Mouse (Mus musculus): ENCODE measurements around the gene Gm49510. TPM values are rescaled to one million over a fixed set of nuclear protein-coding genes. Genes with fewer than 3 reads are reported as not detected.
A peak's percentile ranks its signal among the peaks of the same experiment; 100 is the strongest.

Gm49510 gene
- polyA plus RNA-seq, 1 experiment = 0.12 TPM

DNA sequence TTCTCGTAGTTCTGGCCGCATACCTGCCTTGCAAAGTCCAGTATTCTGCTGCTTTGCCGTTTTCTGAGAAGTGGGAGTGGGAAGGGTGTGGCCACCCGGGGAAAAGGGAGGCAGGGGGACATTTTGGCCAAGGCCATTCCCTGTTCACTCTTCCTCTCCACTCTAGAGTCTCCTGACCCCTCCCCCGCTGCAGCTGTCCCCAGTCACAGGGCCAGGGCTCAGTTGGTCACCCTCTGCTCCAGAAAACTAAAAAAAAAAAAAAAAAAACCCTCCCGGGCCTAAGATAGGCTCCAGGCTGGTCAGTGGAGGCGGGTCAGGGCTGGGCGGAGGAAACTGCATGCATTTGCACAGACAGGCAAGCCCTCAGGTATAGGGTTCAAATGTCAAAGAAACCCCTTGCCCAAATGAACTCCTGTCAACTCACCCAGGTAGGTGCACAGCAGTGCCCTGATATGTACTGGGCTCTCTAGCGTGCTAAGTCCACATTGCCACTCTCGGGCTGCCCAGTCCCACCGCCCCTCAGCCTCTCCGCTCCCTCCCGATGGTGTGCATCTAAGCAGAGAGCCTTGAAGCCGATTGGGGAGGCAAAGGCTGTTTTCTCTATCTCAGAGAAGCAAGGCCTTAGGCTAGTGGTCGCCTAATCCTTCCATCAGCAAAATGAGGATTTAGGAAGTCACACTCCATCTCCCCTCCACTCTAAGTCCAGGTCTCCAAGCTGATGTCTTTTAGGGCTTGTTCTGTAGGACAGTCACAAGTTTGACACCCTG, 27.7 kb downstream of the Gm49510 start:
- H3K27ac ChIP-seq (ENCODE audit: insufficient read depth, low read length) = peak overlapping the region; percentile 91
- H3K27me3 ChIP-seq (ENCODE audit: control insufficient read depth, insufficient read depth, low read length) = no peaks in the 10 kb centered on the region
- peak overlapping the region; percentile 77 for H3K4me3 ChIP-seq (ENCODE audit: extremely low read depth, insufficient read depth, insufficient read length)
- peaks cover 31% of the 10 kb centered on the region; the same call in 1 of the 2 replicates for H3K4me1 ChIP-seq (ENCODE audit: control insufficient read depth, insufficient read depth, insufficient read length)
- H3K36me3 ChIP-seq (ENCODE audit: control insufficient read depth, insufficient read depth, low read length) = no peaks in the 10 kb centered on the region
- WGBS = 19% methylated on average over 15 of the region's 15 CpGs
- TF ChIP-seq POLR2A (IDR thresholded peaks at IDR 0.05; ENCODE audit: low read depth, low read length) (no peak), CTCF (IDR thresholded peaks at IDR 0.05; ENCODE audit: extremely low read depth, insufficient read depth, insufficient read length, insufficient replicate concordance) (no peak)
- no peak for DNase-seq (ENCODE audit: low read depth in 1 of 2, low spot score in 2 of 2)

DNA sequence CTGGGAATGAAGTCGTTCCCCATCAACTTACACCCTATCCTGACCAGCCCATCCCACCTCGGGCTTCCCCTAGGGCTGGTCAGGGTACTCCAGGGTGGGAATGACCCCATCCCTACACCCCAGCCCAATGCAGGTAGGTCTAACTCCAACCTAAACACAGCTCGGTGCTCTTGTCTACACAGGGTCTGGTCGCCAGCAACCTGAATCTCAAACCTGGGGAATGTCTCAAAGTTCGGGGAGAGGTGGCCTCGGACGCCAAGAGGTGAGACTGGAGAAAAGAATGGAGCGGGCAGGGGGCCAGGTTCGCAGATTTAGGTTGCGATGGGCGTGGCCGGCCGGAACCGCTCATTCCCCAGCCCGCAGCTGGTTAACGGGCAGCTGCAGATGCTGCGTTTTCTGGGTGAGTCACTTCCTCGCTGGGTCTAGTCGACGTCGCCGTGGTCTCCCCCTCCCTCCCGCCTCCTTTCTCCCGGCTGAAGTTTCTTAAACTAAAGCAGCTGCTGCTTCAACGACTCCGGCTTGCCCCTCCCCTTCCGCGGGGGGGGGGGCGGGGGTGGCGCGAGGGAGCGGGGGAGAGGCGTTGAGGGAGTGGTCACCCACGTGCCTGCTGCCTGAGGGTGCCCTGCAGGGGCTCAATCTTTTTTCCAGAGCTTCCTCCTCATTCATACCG, 28.5 kb downstream of the Gm49510 start:
- Histone ChIP-seq H3K4me3 (ENCODE audit: extremely low read depth, insufficient read depth, insufficient read length) (peak overlapping the region; percentile 77), H3K4me1 (ENCODE audit: control insufficient read depth, insufficient read depth, insufficient read length) (peaks cover 27% of the 10 kb centered on the region; the same call in 1 of the 2 replicates), H3K36me3 (ENCODE audit: control insufficient read depth, insufficient read depth, low read length) (no peaks in the 10 kb centered on the region), H3K27me3 (ENCODE audit: control insufficient read depth, insufficient read depth, low read length) (no peaks in the 10 kb centered on the region), H3K27ac (ENCODE audit: insufficient read depth, low read length) (peak overlapping the region; percentile 91)
- peak; percentile 83 to 84 for DNase-seq (ENCODE audit: low read depth in 1 of 2, low spot score in 2 of 2)
- TF ChIP-seq CTCF (IDR thresholded peaks at IDR 0.05; ENCODE audit: extremely low read depth, insufficient read depth, insufficient read length, insufficient replicate concordance) (no peak), POLR2A (IDR thresholded peaks at IDR 0.05; ENCODE audit: low read depth, low read length) (peak; percentile 23; the same call in 1 of the 2 replicates)
- WGBS = under 1% methylated on average over 33 of the region's 35 CpGs

DNA sequence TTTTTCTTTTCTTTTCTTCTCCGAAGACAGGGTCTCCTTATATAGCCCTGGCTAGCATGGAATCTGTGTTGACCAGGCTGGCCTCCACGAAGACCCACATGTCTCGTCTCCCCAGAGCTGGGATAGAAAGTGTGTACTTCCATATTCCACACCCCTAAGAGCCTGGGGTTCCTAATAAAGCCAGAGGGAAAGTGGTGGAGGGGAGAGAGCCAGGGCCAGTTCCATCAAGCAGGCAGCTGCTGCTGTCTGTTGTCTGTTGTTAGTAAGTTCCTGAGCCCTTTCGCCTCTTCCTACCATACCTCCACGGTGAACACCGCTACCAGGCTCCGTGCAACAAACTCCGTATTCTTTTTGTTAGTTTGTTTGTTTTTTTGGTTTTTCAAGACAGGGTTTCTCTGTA, 29.1 kb downstream of the Gm49510 start:
- WGBS = 47% methylated on average over 8 of the region's 8 CpGs
- H3K4me3 ChIP-seq (ENCODE audit: extremely low read depth, insufficient read depth, insufficient read length) = no peak overlapping the region

DNA sequence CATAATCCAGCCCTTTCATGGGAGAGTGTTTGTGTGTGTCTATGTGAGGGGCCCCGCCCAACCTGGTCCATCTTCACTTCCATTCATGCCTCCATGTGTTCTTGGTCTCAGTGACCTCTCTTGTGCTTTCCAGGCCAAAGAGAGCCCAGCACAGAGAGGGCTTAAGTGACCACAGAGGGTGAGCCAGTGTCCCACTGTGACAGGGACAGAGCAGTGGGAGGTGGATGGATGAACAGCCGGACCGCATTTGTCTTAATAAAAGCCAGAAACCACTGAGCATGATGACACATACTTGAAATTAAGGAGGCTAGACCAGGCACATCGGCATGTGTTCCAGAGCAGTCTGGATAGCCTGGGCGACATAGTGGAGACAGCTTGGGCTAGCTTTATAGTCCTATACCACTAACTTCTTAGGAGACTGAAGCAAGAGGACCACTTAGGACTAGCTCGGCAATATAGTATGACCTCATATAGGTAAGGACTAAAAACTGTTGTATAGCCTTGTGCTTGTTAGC, 30.8 kb downstream of the Gm49510 start:
- H3K27ac ChIP-seq (ENCODE audit: insufficient read depth, low read length) = no peak overlapping the region
- 92% methylated on average over 6 of the region's 6 CpGs for WGBS
- H3K4me3 ChIP-seq (ENCODE audit: extremely low read depth, insufficient read depth, insufficient read length) = no peak overlapping the region
- no peaks in the 10 kb centered on the region for H3K36me3 ChIP-seq (ENCODE audit: control insufficient read depth, insufficient read depth, low read length)
- TF ChIP-seq POLR2A (IDR thresholded peaks at IDR 0.05; ENCODE audit: low read depth, low read length) (no peak), CTCF (IDR thresholded peaks at IDR 0.05; ENCODE audit: extremely low read depth, insufficient read depth, insufficient read length, insufficient replicate concordance) (no peak)
- DNase-seq (ENCODE audit: low read depth in 1 of 2, low spot score in 2 of 2) = no peak
- H3K4me1 ChIP-seq (ENCODE audit: control insufficient read depth, insufficient read depth, insufficient read length) = peaks cover 18% of the 10 kb centered on the region; the same call in 1 of the 2 replicates
- H3K27me3 ChIP-seq (ENCODE audit: control insufficient read depth, insufficient read depth, low read length) = no peaks in the 10 kb centered on the region

More for the DNA sequence above, 29.1 kb downstream of the Gm49510 start:
- peak overlapping the region; percentile 61 for H3K27ac ChIP-seq (ENCODE audit: insufficient read depth, low read length)
- no peaks in the 10 kb centered on the region for H3K27me3 ChIP-seq (ENCODE audit: control insufficient read depth, insufficient read depth, low read length)
- H3K36me3 ChIP-seq (ENCODE audit: control insufficient read depth, insufficient read depth, low read length) = no peaks in the 10 kb centered on the region
- peaks cover 21% of the 10 kb centered on the region; the same call in 1 of the 2 replicates for H3K4me1 ChIP-seq (ENCODE audit: control insufficient read depth, insufficient read depth, insufficient read length)
- TF ChIP-seq CTCF (IDR thresholded peaks at IDR 0.05; ENCODE audit: extremely low read depth, insufficient read depth, insufficient read length, insufficient replicate concordance) (no peak), POLR2A (IDR thresholded peaks at IDR 0.05; ENCODE audit: low read depth, low read length) (no peak)
- no peak for DNase-seq (ENCODE audit: low read depth in 1 of 2, low spot score in 2 of 2)

DNA sequence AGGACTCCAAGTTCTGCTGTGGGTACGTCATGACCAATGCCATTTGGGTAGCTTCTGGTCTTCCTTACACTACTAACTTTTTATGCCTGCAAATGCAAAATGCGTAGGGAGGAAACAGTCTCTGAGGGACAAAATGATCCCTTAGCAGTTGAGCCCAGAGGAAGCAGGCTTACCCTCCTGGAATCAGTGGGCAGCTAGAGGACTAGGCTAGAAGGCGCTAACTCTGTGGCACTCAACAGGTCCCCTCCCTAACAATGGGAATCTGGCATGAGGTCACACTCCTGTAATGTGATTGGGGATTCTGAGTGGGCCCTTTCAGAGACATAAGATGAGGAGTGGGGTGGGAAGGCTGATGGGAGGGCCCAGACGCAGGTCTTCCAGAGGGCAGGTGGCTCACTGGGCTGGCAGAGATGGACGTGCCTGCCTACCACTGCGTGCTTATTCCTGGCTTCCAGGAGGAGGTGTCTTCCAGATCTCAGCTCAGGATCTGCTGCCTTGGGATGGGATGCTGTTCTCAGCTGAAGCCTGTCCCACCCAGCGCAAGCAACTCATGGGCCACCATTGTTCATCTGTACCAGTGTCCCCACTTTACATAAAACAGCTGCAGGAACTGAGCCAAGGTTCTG, 31.4 kb downstream of the Gm49510 start:
- peaks cover 12% of the 10 kb centered on the region; the same call in 1 of the 2 replicates for H3K4me1 ChIP-seq (ENCODE audit: control insufficient read depth, insufficient read depth, insufficient read length)
- H3K27ac ChIP-seq (ENCODE audit: insufficient read depth, low read length) = no peak overlapping the region
- no peak for TF ChIP-seq CTCF (IDR thresholded peaks at IDR 0.05; ENCODE audit: extremely low read depth, insufficient read depth, insufficient read length, insufficient replicate concordance)
- DNase-seq (ENCODE audit: low read depth in 1 of 2, low spot score in 2 of 2) = no peak
- WGBS = 96% methylated on average over 7 of the region's 7 CpGs
- no peaks in the 10 kb centered on the region for H3K36me3 ChIP-seq (ENCODE audit: control insufficient read depth, insufficient read depth, low read length)
- H3K27me3 ChIP-seq (ENCODE audit: control insufficient read depth, insufficient read depth, low read length) = no peaks in the 10 kb centered on the region
- H3K4me3 ChIP-seq (ENCODE audit: extremely low read depth, insufficient read depth, insufficient read length) = no peak overlapping the region

DNA sequence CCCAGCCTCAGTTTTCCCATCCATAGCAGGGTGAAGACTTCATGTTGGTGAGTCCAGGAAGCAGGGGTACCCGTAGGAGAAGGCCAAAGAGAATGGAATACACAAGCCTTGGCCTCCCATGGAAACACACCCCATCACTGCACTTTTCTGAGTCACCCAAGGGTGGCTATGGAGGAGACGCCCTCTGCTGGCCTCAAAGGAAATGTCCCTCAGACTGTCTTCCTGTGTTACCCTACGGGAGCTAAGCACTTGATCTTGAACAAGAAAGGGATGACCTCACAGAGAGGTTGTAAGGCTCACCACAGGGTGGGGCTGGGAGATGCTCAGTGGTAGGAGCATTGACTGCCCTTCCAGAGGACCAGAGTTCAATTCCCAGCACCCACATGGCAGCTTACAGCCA, 32.1 kb downstream of the Gm49510 start:
- Histone ChIP-seq H3K36me3 (ENCODE audit: control insufficient read depth, insufficient read depth, low read length) (no peaks in the 10 kb centered on the region), H3K27ac (ENCODE audit: insufficient read depth, low read length) (no peak overlapping the region), H3K4me1 (ENCODE audit: control insufficient read depth, insufficient read depth, insufficient read length) (peaks cover 6% of the 10 kb centered on the region; the same call in 1 of the 2 replicates), H3K4me3 (ENCODE audit: extremely low read depth, insufficient read depth, insufficient read length) (no peak overlapping the region), H3K27me3 (ENCODE audit: control insufficient read depth, insufficient read depth, low read length) (no peaks in the 10 kb centered on the region)
- DNase-seq (ENCODE audit: low read depth in 1 of 2, low spot score in 2 of 2) = peak; percentile 71 to 76
- no peak for TF ChIP-seq POLR2A (IDR thresholded peaks at IDR 0.05; ENCODE audit: low read depth, low read length)
- TF ChIP-seq CTCF (IDR thresholded peaks at IDR 0.05; ENCODE audit: extremely low read depth, insufficient read depth, insufficient read length, insufficient replicate concordance) = peak; percentile 78; the same call in 1 of the 2 replicates
- WGBS = 5% methylated on average over 3 of the region's 3 CpGs

All from spleen, adult 2 months (tissue).